Mouse (Mus musculus): ENCODE data around the gene Slc27a4.
A peak's percentile ranks its signal among the peaks of the same experiment; 100 is the strongest.

The Slc27a4 gene

GRCm38 (mm10) chr2:29820025-29820817 is 17.8 kb downstream of the Slc27a4 start, which contains the start of gene Urm1:
TSS of gene Urm1 (plus strand) at chr2:29820075.
- peak; percentile 68 for DNase-seq (ENCODE audit: low read depth, low spot score)

- DNase-seq (ENCODE audit: low read depth, low spot score) = peak; percentile 17
Observed at GRCm38 (mm10) chr2:29826318-29826925, 24.0 kb downstream of the Slc27a4 start.

GRCm38 (mm10) chr2:29826926-29827708 is 24.7 kb downstream of the Slc27a4 start:
- DNase-seq (ENCODE audit: low read depth, low spot score) = peak; percentile 99

- no peak for DNase-seq (ENCODE audit: low read depth, low spot score)
Observed at GRCm38 (mm10) chr2:29827709-29828024, 25.2 kb downstream of the Slc27a4 start.

- DNase-seq (ENCODE audit: low read depth, low spot score) = no peak
Observed at GRCm38 (mm10) chr2:29831106-29831505, 28.7 kb downstream of the Slc27a4 start.

- no peak for DNase-seq (ENCODE audit: low read depth, low spot score)
Observed at GRCm38 (mm10) chr2:29833796-29834195, 31.4 kb downstream of the Slc27a4 start.

- no peak for DNase-seq (ENCODE audit: low read depth, low spot score)
Observed at GRCm38 (mm10) chr2:29835391-29835899, 33.0 kb downstream of the Slc27a4 start.

GRCm38 (mm10) chr2:29839460-29839859 is 37.0 kb downstream of the Slc27a4 start:
- no peak for DNase-seq (ENCODE audit: low read depth, low spot score)

GRCm38 (mm10) chr2:29843231-29844105 is 41.0 kb downstream of the Slc27a4 start:
- no peak for DNase-seq (ENCODE audit: low read depth, low spot score)

- no peak for DNase-seq (ENCODE audit: low read depth, low spot score)
Observed at GRCm38 (mm10) chr2:29844115-29844514, 41.7 kb downstream of the Slc27a4 start.

GRCm38 (mm10) chr2:29844661-29845060 is 42.2 kb downstream of the Slc27a4 start:
- DNase-seq (ENCODE audit: low read depth, low spot score) = no peak

GRCm38 (mm10) chr2:29845636-29846035 is 43.2 kb downstream of the Slc27a4 start:
- DNase-seq (ENCODE audit: low read depth, low spot score) = no peak

- no peak for DNase-seq (ENCODE audit: low read depth, low spot score)
Observed at GRCm38 (mm10) chr2:29846061-29846853, 43.8 kb downstream of the Slc27a4 start.

GRCm38 (mm10) chr2:29846911-29847310 is 44.5 kb downstream of the Slc27a4 start:
- no peak for DNase-seq (ENCODE audit: low read depth, low spot score)

GRCm38 (mm10) chr2:29849041-29849440 is 46.6 kb downstream of the Slc27a4 start:
- DNase-seq (ENCODE audit: low read depth, low spot score) = no peak

GRCm38 (mm10) chr2:29849841-29850480 is 47.5 kb downstream of the Slc27a4 start:
- DNase-seq (ENCODE audit: low read depth, low spot score) = no peak

- DNase-seq (ENCODE audit: low read depth, low spot score) = no peak
Observed at GRCm38 (mm10) chr2:29852957-29853485, 50.6 kb downstream of the Slc27a4 start.

GRCm38 (mm10) chr2:29853736-29854135 is 51.3 kb downstream of the Slc27a4 start:
- DNase-seq (ENCODE audit: low read depth, low spot score) = no peak

GRCm38 (mm10) chr2:29855585-29856210 is 53.3 kb downstream of the Slc27a4 start:
- no peak for DNase-seq (ENCODE audit: low read depth, low spot score)

Measured in 3T3-L1 (cell line).